Comparison of ENCODE assay signal across 17 mouse cellular contexts in the genomic region with DNA sequence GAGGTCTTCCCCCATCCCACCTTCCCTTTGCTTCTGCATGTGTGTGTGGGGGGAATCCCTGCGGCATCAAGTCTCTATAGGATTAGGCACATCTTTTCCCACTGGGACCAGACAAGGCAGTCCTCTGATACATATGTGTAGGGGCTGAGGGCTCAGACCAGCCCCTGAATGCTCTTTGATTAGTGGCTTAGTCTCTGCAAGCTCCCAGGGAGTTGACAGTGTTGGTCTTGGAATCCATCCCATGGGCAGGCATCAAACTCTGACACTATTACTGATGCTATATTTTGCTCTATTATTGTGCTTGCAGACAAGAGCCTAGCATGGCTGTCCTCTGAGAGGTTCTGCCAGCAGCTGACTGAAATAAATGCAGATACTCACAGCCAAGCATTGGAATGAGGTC.
"Had no signal": no experiment of that assay in that cellular context is flagged by ENCODE, and none has a peak within 500 bp of the region (broad histone marks: within the 10 kb centered on the region; RNA-seq: fewer than 3 reads in every experiment).

No protein-coding gene starts in this region.

- H3K9ac ChIP-seq: midbrain, embryonic 12.5 days; neural tube, embryonic 13.5 days; neural tube, embryonic 15.5 days had no signal

- H3K27me3 ChIP-seq: midbrain, embryonic 12.5 days; neural tube, embryonic 13.5 days; neural tube, embryonic 15.5 days had no signal

- DNase-seq: lung, adult 18-20 months; lung, postnatal 4 days; midbrain, embryonic 14.5 days; retina, postnatal 1 day; right cerebral cortex, adult 18-20 months; right cerebral cortex, postnatal 25 days; right cerebral cortex, postnatal 4 days; spleen, adult 18-20 months; thymus, adult 18-20 months; thymus, postnatal 14 days; thymus, postnatal 36 days had no signal

- H3K27ac ChIP-seq: midbrain, embryonic 10.5 days; midbrain, embryonic 12.5 days; neural tube, embryonic 13.5 days; neural tube, embryonic 15.5 days had no signal

- H3K4me1 ChIP-seq: midbrain, embryonic 10.5 days; midbrain, embryonic 12.5 days; neural tube, embryonic 13.5 days; neural tube, embryonic 15.5 days had no signal

- H3K36me3 ChIP-seq: midbrain, embryonic 10.5 days; midbrain, embryonic 12.5 days; neural tube, embryonic 13.5 days; neural tube, embryonic 15.5 days had no signal

- H3K4me3 ChIP-seq: midbrain, embryonic 10.5 days; midbrain, embryonic 12.5 days; myocyte; neural tube, embryonic 13.5 days; neural tube, embryonic 15.5 days had no signal

- ATAC-seq: midbrain, embryonic 16.5 days had no signal

- H3K4me2 ChIP-seq: midbrain, embryonic 12.5 days; neural tube, embryonic 13.5 days; neural tube, embryonic 15.5 days had no signal

- H3K9me3 ChIP-seq: midbrain, embryonic 10.5 days; midbrain, embryonic 12.5 days; neural tube, embryonic 13.5 days; neural tube, embryonic 15.5 days had no signal
